Mouse (Mus musculus): ENCODE data around the gene Atf1. TPM values are rescaled to one million over a fixed set of nuclear protein-coding genes. Genes with fewer than 3 reads are reported as not detected.

Gene Atf1
- 10 to 100 TPM; 48.3 to 65.5 (median 60.5) TPM for total RNA-seq (2022)

GRCm38 (mm10) chr15:100227663-100228534, at the start of gene Atf1:
Gene Atf1, plus strand, starts transcription at chr15:100227819.
- DNase-seq (ENCODE audit: low spot score in 2 of 2), result peak; percentile 85 to 90

- no peak for DNase-seq (ENCODE audit: low spot score in 2 of 2)
Observed at GRCm38 (mm10) chr15:100178487-100178886, 49.1 kb upstream of the Atf1 start.

GRCm38 (mm10) chr15:100179685-100180084, 47.9 kb upstream of the Atf1 start:
- no peak for DNase-seq (ENCODE audit: low spot score in 2 of 2)

- no peak for DNase-seq (ENCODE audit: low spot score in 2 of 2)
Observed at GRCm38 (mm10) chr15:100180221-100180620, 47.4 kb upstream of the Atf1 start.

- DNase-seq (ENCODE audit: low spot score in 2 of 2), result no peak
Observed at GRCm38 (mm10) chr15:100181841-100182240, 45.8 kb upstream of the Atf1 start.

- DNase-seq (ENCODE audit: low spot score in 2 of 2), result no peak
Observed at GRCm38 (mm10) chr15:100182526-100183280, 44.9 kb upstream of the Atf1 start.

- DNase-seq (ENCODE audit: low spot score in 2 of 2), result no peak
Observed at GRCm38 (mm10) chr15:100183510-100183909, 44.1 kb upstream of the Atf1 start.

- no peak for DNase-seq (ENCODE audit: low spot score in 2 of 2)
Observed at GRCm38 (mm10) chr15:100184821-100185496, 42.7 kb upstream of the Atf1 start.

GRCm38 (mm10) chr15:100186234-100186633, 41.4 kb upstream of the Atf1 start:
- no peak for DNase-seq (ENCODE audit: low spot score in 2 of 2)

GRCm38 (mm10) chr15:100186882-100187672, 40.5 kb upstream of the Atf1 start:
- no peak for DNase-seq (ENCODE audit: low spot score in 2 of 2)

GRCm38 (mm10) chr15:100188542-100188941, 39.1 kb upstream of the Atf1 start:
- no peak for DNase-seq (ENCODE audit: low spot score in 2 of 2)

- DNase-seq (ENCODE audit: low spot score in 2 of 2), result no peak
Observed at GRCm38 (mm10) chr15:100188962-100189404, 38.6 kb upstream of the Atf1 start.

- peak; percentile 18 to 37 for DNase-seq (ENCODE audit: low spot score in 2 of 2)
Observed at GRCm38 (mm10) chr15:100190083-100190482, 37.5 kb upstream of the Atf1 start.

GRCm38 (mm10) chr15:100198983-100199745, 28.5 kb upstream of the Atf1 start:
- DNase-seq (ENCODE audit: low spot score in 2 of 2), result peak; percentile 34 to 74

- DNase-seq (ENCODE audit: low spot score in 2 of 2), result peak; percentile 25 to 51
Observed at GRCm38 (mm10) chr15:100199790-100200189, 27.8 kb upstream of the Atf1 start.

GRCm38 (mm10) chr15:100201806-100202205, 25.8 kb upstream of the Atf1 start:
- no peak for DNase-seq (ENCODE audit: low spot score in 2 of 2)

- DNase-seq (ENCODE audit: low spot score in 2 of 2), result no peak
Observed at GRCm38 (mm10) chr15:100202431-100203015, 25.1 kb upstream of the Atf1 start.

GRCm38 (mm10) chr15:100204574-100204973, 23.0 kb upstream of the Atf1 start:
- no peak for DNase-seq (ENCODE audit: low spot score in 2 of 2)

GRCm38 (mm10) chr15:100210013-100210412, 17.6 kb upstream of the Atf1 start:
- DNase-seq (ENCODE audit: low spot score in 2 of 2), result no peak

GRCm38 (mm10) chr15:100213339-100213738, 14.3 kb upstream of the Atf1 start:
- no peak for DNase-seq (ENCODE audit: low spot score in 2 of 2)

Data from gastrocnemius, adult 8-10 months (tissue).